Mouse (Mus musculus): ENCODE measurements around the gene H6pd. TPM values are rescaled to one million over a fixed set of nuclear protein-coding genes. Genes with fewer than 3 reads are reported as not detected.
A peak's percentile ranks its signal among the peaks of the same experiment; 100 is the strongest.

Gene H6pd
- polyA plus RNA-seq, 1 experiment from 2014 or later, result 5.6 TPM

DNA sequence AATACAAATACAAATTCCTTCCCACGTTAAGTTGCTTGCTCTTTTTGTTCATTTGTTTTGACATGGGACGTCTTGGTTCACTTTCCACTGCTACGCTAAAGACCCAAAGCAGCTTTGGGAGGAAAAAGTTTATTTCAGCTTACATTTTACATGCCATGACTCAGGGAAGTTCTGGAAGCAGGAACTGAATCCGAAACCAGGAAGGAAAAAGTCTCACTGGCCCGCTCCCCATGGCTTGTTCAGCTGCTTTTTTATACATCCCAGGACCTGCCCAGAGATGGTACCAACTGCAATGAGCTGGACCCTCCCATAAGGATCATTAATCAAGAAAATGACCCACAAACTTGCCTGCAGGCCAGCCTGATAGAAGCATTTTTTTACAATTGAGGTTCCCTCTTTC lies 5.0 kb upstream of the H6pd start:
- no peaks in the 10 kb centered on the region for H3K36me3 ChIP-seq
- H3K4me3 ChIP-seq, result no peak overlapping the region
- H3K9me3 ChIP-seq (replicated peaks), result no peaks in the 10 kb centered on the region
- H3K4me1 ChIP-seq, result peaks cover 14% of the 10 kb centered on the region
- DNase-seq (ENCODE audit: low spot score), result no peak
- 0 out of 2 replicates have a peak, but pooled peaks cover 9% of the 10 kb centered on the region for H3K27me3 ChIP-seq (ENCODE audit: low read depth, poor library complexity, severe bottlenecking)
- no peak overlapping the region for H3K27ac ChIP-seq
- WGBS, result 89% methylated on average over 5 of the region's 5 CpGs

GRCm38 (mm10) chr4:150013186-150013690 lies 4.4 kb upstream of the H6pd start:
- Histone ChIP-seq H3K36me3 (no peaks in the 10 kb centered on the region), H3K9me3 (replicated peaks) (no peaks in the 10 kb centered on the region), H3K4me3 (no peak overlapping the region), H3K27me3 (ENCODE audit: low read depth, poor library complexity, severe bottlenecking) (0 out of 2 replicates have a peak, but pooled peaks cover 9% of the 10 kb centered on the region), H3K4me1 (peaks cover 18% of the 10 kb centered on the region), H3K27ac (no peak overlapping the region)
- DNase-seq (ENCODE audit: low spot score), result no peak
- WGBS, result 92% methylated on average over 8 of the region's 8 CpGs

- no peaks in the 10 kb centered on the region for H3K36me3 ChIP-seq
- 73% methylated on average over 4 of the region's 4 CpGs for WGBS
These were observed 3.5 kb upstream of the H6pd start for GRCm38 (mm10) chr4:150012322-150012723.

DNA sequence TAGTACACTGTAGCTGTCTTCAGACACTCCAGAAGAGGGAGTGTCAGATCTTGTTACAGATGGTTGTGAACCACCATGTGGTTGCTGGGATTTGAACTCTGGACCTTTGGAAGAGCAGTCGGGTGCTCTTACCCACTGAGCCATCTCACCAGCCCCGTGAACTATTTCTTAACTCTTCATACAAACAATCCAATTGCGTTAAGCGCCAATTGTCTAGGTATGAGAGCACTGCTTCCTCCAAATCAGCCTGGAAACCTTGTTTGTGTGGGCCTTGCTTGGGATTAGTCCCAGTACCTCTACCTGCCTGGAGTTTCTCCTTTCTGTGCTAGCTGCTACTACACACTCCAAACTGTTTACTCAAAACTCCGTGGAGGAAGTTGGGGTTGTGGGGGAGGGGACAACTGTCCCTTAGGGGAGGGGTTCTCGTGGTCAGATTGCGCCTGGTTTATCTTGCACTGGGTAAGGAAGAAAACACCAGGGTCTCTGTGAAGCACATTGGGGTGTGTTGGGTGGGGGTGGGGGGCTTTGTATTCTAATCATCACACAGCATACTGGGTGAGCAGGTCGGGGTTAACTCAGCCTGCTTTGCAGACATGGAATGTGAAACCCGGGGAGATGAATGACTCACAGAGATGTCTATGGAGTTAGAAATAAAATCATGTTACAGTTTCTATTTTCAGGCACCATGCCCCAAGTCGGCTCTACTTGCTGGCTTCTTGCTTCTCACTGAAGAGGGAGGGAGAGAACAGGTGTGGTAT lies 2.9 kb upstream of the H6pd start:
- Histone ChIP-seq H3K27me3 (ENCODE audit: low read depth, poor library complexity, severe bottlenecking) (0 out of 2 replicates have a peak, but pooled peaks cover 9% of the 10 kb centered on the region), H3K9me3 (replicated peaks) (no peaks in the 10 kb centered on the region), H3K36me3 (no peaks in the 10 kb centered on the region), H3K4me3 (no peak overlapping the region), H3K27ac (no peak overlapping the region), H3K4me1 (peaks cover 23% of the 10 kb centered on the region)
- DNase-seq (ENCODE audit: low spot score), result no peak
- 59% methylated on average over 10 of the region's 10 CpGs for WGBS

More at GRCm38 (mm10) chr4:150012322-150012723, 3.5 kb upstream of the H6pd start:
- peaks cover 23% of the 10 kb centered on the region for H3K4me1 ChIP-seq
- H3K27ac ChIP-seq, result no peak overlapping the region
- DNase-seq (ENCODE audit: low spot score), result no peak
- no peak overlapping the region for H3K4me3 ChIP-seq
- no peaks in the 10 kb centered on the region for H3K9me3 ChIP-seq (replicated peaks)
- H3K27me3 ChIP-seq (ENCODE audit: low read depth, poor library complexity, severe bottlenecking), result 0 out of 2 replicates have a peak, but pooled peaks cover 9% of the 10 kb centered on the region

- Histone ChIP-seq H3K4me1 (peaks cover 26% of the 10 kb centered on the region), H3K36me3 (no peaks in the 10 kb centered on the region), H3K27me3 (ENCODE audit: low read depth, poor library complexity, severe bottlenecking) (no peaks in the 10 kb centered on the region), H3K27ac (no peak overlapping the region), H3K4me3 (no peak overlapping the region), H3K9me3 (replicated peaks) (no peaks in the 10 kb centered on the region)
- 83% methylated on average over 6 of the region's 6 CpGs for WGBS
- DNase-seq (ENCODE audit: low spot score), result no peak
These were observed 1.4 kb upstream of the H6pd start for GRCm38 (mm10) chr4:150010054-150010730.

DNA sequence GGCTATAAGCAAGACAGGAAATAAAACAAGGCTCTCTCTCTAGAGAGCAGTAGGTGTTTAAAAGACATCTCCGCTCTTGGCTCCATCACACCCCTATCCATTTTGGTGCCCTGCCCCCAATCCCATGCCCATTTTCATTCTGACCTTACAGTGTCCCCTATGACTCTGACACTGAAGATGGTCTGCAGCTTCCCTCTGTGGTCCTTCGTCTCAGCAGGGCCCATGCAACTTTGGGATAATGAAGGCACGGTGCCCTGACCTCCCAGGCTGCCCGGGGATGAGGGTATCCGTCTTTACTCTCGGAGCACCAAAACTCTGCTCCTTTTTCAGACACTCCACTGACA lies 736 bp upstream of the H6pd start:
- Histone ChIP-seq H3K27ac (0 out of 2 replicates have a peak overlapping the region, but pooled peaks have one; percentile 97), H3K4me3 (no peak overlapping the region; the same call in 1 of the 2 replicates)
- 82% methylated on average over 6 of the region's 6 CpGs for WGBS

DNA sequence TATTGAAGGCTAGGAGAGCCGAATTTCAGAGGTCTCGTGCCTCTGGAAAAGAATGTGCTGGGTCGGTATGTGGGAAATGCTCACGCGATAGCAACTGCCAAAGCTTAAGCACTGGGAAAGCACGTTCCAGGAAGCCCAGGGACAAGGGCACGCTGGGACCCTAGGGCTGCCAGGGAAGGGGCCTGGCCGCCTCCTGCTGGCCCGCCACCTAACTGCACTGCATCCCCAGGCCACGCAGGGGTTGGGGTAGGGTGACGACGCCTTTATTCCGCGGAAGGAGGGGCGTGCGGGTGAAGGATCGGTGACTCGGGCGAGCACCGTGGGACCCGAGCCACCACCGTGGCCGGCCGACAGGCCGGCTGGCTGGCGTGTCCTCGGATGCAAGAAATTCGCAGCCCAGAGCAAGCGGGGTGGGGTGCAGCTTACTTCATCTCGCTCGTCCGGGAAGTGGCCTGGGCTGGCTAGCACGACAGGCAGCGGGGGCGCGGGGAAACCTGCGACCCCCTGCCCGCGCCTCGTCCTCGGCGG lies 434 bp downstream of the H6pd start:
- H3K27ac ChIP-seq, result peak overlapping the region; percentile 97
- under 1% methylated on average over 42 of the region's 42 CpGs for WGBS
- no peaks in the 10 kb centered on the region for H3K36me3 ChIP-seq
- DNase-seq (ENCODE audit: low spot score), result peak; percentile 87
- H3K27me3 ChIP-seq (ENCODE audit: low read depth, poor library complexity, severe bottlenecking), result no peaks in the 10 kb centered on the region
- H3K9me3 ChIP-seq (replicated peaks), result no peaks in the 10 kb centered on the region
- peaks cover 34% of the 10 kb centered on the region for H3K4me1 ChIP-seq
- peak overlapping the region; percentile 75 for H3K4me3 ChIP-seq

More for the DNA sequence above, 736 bp upstream of the H6pd start:
- no peaks in the 10 kb centered on the region for H3K9me3 ChIP-seq (replicated peaks)
- no peaks in the 10 kb centered on the region for H3K27me3 ChIP-seq (ENCODE audit: low read depth, poor library complexity, severe bottlenecking)
- no peaks in the 10 kb centered on the region for H3K36me3 ChIP-seq
- H3K4me1 ChIP-seq, result peaks cover 26% of the 10 kb centered on the region
- no peak for DNase-seq (ENCODE audit: low spot score)

DNA sequence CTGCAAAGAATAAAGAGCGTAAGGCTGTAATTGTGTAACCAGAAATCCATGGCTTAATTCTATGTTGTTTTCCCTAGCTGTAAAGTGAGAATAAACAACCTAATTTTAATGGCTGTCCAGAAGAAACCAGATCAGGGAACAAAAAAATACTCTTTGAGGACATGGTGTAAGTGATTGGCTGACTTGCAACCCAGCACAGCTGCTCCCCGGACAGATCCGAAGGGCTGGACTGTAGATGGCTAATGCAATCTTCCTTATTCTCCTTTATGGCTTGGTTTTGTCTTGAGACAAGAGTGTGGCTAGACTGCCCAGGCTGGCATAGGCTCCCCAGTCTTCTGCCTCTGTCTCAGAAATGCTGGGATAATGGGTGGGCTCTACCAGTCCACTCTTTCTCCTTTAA lies 1.4 kb downstream of the H6pd start:
- DNase-seq (ENCODE audit: low spot score), result no peak
- no peaks in the 10 kb centered on the region for H3K36me3 ChIP-seq
- H3K9me3 ChIP-seq (replicated peaks), result no peaks in the 10 kb centered on the region
- no peaks in the 10 kb centered on the region for H3K27me3 ChIP-seq (ENCODE audit: low read depth, poor library complexity, severe bottlenecking)
- 93% methylated on average over 3 of the region's 3 CpGs for WGBS
- H3K27ac ChIP-seq, result no peak overlapping the region
- H3K4me1 ChIP-seq, result peaks cover 41% of the 10 kb centered on the region
- no peak overlapping the region for H3K4me3 ChIP-seq

DNA sequence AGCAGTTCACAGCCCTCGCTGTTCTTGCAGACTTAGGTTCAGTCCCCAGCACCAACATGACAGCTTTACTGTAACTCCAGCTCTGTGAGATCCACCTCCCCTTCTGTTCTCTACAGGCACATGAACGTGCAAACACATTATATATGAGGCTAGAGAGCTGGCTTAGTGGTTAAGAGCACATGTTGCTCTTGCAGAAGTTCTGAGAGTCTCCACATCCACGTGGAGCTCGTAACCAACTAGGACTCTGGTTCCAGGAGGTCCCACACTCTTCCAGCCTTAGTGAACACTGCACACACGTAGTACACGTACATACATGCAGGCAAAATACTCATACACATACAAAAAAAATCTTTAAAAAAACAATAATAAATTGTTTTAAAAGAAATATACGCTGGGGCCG lies 1.8 kb downstream of the H6pd start:
- Histone ChIP-seq H3K4me1 (peaks cover 45% of the 10 kb centered on the region), H3K36me3 (no peaks in the 10 kb centered on the region), H3K9me3 (replicated peaks) (no peaks in the 10 kb centered on the region), H3K27me3 (ENCODE audit: low read depth, poor library complexity, severe bottlenecking) (no peaks in the 10 kb centered on the region), H3K4me3 (no peak overlapping the region), H3K27ac (no peak overlapping the region; the same call in 1 of the 2 replicates)
- WGBS, result 88% methylated on average over 8 of the region's 8 CpGs
- DNase-seq (ENCODE audit: low spot score), result no peak

DNA sequence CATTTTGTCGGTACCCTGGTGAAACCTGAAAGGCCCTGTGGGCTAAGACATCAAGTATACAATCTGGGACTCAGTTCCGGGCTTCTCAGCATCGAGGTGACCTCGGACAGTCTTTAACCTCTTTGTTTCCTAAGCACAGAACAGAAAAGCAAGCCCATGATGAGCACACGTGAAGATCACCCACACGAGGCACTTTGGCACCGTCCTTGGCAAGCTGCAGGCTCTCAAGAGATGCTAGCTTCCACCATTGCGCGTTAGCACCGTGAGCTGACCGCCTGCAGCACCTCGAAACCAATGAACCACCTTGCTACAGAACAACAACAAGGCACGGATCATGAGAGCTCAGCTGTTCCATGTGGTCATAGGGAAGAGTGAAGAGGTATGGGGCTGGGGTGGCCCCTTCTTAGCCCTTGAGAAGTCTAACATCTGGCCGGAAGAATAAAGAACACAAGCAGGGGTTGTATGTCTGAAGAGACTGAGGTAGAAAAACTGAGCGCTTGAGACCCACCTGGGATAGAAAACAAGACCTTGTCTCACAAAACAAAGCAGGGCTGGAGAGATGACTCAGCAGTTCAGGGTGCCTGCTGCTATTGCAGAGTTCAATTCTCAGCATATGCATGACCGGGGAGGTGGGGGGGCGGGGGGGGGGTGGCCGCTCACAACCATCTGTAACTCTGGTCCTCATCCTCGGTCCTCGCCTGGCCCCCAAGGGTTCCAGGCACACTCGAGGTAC lies 2.5 kb downstream of the H6pd start:
- WGBS, result 84% methylated on average over 21 of the region's 21 CpGs
- no peak for DNase-seq (ENCODE audit: low spot score)
- Histone ChIP-seq H3K9me3 (replicated peaks) (no peaks in the 10 kb centered on the region), H3K4me3 (no peak overlapping the region), H3K27ac (no peak overlapping the region), H3K4me1 (peaks cover 48% of the 10 kb centered on the region), H3K36me3 (no peaks in the 10 kb centered on the region), H3K27me3 (ENCODE audit: low read depth, poor library complexity, severe bottlenecking) (no peaks in the 10 kb centered on the region)

DNA sequence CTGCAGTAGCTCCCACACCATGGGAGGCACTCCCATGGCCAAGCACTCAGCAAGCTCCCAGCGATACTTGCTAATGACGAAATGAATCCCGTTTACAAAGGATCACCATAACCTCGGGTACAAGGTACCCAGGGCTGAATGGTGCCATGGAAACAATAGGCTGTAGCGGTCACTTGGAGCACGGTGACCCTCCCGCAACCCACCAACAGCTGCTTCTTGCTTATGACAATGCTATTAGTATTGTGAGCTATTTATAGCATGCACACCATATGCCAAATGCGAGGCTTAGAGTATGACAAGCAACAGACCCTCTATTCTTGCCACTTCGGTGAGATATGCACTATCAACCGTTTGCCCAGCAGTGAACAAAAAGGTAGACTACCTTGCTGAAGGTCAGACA lies 3.6 kb downstream of the H6pd start:
- no peak for DNase-seq (ENCODE audit: low spot score)
- H3K27ac ChIP-seq, result no peak overlapping the region
- no peaks in the 10 kb centered on the region for H3K9me3 ChIP-seq (replicated peaks)
- 93% methylated on average over 10 of the region's 10 CpGs for WGBS
- peaks cover 59% of the 10 kb centered on the region for H3K4me1 ChIP-seq
- H3K4me3 ChIP-seq, result no peak overlapping the region
- no peaks in the 10 kb centered on the region for H3K36me3 ChIP-seq
- H3K27me3 ChIP-seq (ENCODE audit: low read depth, poor library complexity, severe bottlenecking), result no peaks in the 10 kb centered on the region

GRCm38 (mm10) chr4:150003641-150004040 lies 5.2 kb downstream of the H6pd start:
- Histone ChIP-seq H3K27me3 (ENCODE audit: low read depth, poor library complexity, severe bottlenecking) (no peaks in the 10 kb centered on the region), H3K36me3 (no peaks in the 10 kb centered on the region), H3K4me3 (no peak overlapping the region), H3K27ac (0 out of 2 replicates have a peak overlapping the region, but pooled peaks have one; percentile 26), H3K4me1 (peaks cover 57% of the 10 kb centered on the region), H3K9me3 (replicated peaks) (no peaks in the 10 kb centered on the region)
- 82% methylated on average over 4 of the region's 4 CpGs for WGBS
- DNase-seq (ENCODE audit: low spot score), result no peak

Measured in limb, embryonic 10.5 days (tissue).